Mouse (Mus musculus) kidney, postnatal 14 days (tissue): Measurements from ENCODE around the gene Rbm14.
A peak's percentile ranks its signal among the peaks of the same experiment; 100 is the strongest.

ENCODE experiments used
- DNase-seq: peaks from one replicate; pipeline ENCODE4 v3.0.0; 2022; ENCODE audit warnings: mixed read lengths

Gene Rbm14

DNA sequence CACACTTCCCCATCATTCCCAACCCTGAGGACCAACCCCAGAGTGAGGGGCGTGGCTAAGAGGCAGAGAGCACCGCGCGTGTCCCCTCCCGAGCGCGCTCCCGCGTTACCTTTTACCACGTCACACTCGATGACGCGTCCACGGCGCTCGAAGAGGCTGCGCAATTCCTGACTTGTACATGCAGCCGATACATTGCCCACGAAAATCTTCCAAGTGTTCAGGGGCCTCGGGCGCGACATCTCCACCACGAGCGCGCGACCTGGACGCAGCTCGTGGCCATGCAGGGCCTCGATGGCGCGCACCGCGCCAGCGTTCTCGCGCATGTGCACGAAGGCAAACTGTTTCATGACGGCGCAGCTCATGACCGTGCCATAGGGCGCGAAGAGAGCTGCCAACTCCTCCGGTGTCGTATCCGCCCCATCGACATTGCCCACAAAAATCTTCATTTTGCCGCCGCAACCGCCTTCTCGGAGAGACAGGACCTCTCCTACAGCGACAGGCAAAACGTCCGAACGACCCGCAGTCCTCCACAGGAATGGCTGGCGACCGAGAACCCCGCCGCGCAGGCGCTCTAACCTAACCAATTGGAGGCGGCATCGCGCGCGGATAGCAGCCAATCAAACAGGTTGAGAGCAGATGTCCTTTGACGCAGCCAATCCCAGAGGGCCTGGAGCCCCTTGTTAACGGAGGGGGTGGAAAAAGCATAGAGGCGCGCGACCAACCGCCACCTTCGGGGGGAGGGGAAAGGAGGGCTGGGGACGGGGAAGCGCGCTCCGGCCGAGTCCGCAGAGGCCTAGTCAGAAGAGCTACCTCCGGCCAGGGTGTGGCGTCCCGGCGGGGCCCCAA is at the start of gene Rbm14, which contains the start of gene Gm21992:
Gene Rbm14 (minus strand): TSS at position 572 of the 846 bp plus-strand sequence.
Gene Gm21992 (minus strand): TSS at position 550 of the 846 bp plus-strand sequence.
- peak; percentile 99 for DNase-seq

DNA sequence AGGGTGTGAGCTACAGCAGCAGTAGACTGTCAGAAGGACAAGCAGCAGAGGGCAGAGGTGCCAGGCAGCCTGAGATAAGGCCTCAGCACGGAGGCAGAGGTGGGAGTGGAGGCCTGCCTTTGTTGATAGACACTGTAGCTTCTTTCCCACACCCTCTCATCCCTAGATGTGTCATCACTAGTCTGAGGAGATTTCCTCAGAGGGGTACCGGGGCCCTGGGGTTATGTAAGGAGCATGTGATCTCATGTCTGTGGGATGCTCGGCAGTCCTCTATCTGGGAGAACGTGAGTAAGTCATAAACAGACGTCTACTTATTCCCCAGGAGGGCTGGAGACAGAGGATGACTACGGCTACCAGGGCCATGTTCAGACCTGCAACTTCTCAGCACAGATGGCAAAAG is 47.6 kb upstream of the Rbm14 start:
- DNase-seq, result no peak

DNA sequence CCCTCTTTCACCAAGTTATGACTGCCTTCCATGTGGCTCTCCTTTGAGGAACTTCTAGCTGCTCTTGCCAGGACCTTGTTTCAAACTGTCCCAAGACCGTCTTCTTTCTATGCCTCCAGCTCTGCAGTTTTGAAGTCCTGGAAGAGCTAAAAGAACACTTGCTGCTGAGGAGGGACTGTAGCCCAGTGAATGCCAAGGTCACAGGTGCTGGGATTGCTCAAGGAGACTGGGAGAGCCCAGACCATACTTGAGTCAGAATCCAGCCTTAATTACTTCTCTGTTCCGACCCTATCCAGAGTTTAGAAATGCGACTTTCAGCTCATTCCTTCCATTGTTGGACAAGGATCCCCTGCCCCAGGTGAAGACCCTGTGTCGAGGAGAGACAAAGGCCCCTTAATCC is 44.5 kb upstream of the Rbm14 start:
- DNase-seq, result no peak

DNA sequence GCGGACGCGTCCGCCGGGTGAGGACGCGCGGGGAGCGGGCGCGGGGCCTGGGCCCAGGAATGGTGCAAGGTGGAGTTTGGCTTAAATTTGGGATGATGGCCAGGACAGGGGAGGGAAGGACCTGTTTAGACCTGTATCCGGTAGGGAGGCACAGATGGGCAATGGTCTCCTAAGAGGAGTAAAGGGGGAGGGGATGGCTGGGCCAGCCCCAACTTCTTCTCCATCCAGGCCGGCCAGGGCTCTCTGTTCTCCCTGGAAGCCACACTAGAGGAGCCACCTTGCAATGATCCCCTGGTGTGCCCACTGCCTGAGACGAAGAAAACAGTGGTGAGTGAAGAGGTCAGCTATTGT is 44.0 kb upstream of the Rbm14 start:
- DNase-seq, result no peak

DNA sequence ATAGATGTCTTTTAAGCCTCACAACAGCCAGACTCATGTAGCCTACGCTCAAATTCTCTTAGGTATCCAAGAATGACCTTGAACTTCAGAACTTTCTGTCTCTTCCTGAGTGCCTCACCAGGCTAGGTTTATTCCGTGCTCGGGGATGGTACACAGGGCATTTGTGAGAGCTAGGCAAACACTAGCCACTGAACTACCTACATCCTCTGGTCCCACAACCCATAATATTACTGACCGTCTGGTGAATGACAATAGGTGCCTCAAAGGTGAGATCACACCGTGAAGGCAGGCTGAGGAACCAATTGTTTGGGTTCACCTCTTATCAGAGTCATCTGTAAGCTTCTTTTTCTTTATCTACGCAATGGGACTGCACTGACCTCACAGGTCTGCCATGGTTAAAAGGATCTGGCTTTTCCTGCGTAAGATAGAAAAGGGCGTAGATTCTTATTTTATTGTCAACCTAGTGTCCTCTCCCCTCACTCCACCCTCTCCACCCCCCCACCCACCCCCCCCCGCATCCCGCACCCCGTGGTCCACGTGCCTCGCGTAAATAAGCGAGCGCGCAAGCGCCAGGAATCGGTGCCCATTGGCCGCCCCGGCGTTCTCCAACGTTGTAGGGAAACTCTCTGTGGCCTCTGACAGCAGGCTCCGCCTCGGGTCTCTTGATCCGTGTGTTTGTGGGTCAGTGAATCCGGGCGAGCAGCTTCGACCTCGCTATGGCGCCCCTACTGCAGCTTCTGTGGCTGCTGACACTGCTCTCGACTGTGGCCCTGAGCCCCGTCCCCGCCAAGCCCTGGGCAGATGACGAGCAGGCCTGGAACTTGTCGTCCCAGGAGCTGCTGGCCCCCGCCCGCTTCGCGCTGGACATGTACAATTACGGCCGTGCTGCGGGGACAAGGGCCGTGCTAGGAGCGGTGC is 43.4 kb upstream of the Rbm14 start, which contains the start of gene Ctsf:
Gene Ctsf (plus strand): TSS at position 579 of the 918 bp plus-strand sequence.
- peak; percentile 94 for DNase-seq

DNA sequence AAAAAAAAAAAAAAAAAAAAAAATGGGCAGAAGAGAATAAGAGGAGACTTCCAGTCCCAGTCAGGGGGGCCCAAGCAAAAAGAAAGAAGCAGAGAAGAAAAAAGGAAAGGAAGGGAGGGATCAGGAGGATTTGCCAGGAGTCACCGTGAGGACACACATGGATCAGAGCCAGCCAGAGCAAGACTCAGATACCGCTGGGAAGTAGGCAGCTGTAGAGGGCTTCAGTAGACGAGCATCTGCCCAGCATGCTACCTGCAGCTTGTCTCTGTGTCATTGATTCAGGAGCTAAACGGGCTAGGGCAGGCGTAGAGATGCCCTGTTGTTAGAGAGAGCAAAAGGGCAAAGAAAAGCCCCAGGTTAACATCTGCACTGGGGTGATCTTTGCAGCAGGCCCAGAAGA is 38.8 kb upstream of the Rbm14 start:
- no peak for DNase-seq

DNA sequence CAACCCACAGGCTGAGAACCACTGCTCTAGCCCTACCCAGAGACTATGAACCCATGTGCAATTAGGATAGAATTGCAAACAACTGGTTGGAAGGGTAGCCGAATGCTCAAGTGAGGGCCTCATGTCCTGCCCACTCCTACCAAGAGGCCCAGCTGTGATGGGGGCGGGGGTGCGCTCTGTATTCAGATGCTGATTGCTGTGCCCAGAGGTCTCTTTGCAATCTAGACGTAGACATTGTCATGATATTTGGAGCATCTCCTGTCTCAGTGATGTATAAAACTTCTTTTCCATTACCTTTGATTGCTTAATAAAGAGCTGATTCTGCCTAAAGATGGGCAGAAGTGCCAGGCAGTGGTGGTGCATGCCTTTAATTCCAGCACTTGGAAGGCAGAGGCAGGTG is 38.4 kb upstream of the Rbm14 start:
- DNase-seq, result no peak

DNA sequence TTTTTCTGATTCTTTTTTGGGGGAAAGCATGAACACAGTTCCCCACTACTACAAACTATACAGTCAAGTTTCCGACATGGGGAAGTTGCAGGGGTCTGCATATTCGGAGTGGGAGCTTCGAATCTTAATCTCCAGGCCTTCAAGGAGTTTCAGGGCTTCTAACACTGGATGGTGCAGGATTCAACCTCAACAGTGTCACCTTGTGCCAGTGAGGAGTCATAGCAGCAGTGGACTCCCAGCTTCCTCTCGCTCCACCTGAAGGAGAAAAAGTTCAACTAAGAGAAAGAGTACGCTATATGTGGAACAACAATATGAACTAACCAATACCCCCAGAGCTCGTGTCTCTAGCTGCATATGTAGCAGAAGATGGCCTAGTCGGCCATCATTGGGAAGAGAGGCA is 36.1 kb upstream of the Rbm14 start:
- DNase-seq, result peak; percentile 62

DNA sequence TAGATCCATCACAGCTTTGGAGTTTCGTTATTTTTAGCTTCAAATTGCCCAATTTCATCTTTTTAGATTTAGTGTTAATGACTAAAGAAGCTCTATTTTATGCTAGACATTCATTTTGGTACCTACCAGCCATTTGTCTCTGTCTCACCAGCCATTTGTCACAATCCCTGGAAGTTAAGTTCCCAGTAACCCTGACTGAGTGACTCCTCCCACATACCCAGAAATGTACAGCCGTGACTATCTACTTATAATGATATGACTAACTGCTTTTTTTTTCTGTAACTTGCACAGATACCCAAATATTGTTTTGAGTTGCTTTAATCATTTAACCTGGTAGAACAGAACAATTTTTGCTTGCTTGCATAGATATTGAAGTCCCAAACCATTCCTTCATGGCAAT is 34.4 kb upstream of the Rbm14 start:
- no peak for DNase-seq

DNA sequence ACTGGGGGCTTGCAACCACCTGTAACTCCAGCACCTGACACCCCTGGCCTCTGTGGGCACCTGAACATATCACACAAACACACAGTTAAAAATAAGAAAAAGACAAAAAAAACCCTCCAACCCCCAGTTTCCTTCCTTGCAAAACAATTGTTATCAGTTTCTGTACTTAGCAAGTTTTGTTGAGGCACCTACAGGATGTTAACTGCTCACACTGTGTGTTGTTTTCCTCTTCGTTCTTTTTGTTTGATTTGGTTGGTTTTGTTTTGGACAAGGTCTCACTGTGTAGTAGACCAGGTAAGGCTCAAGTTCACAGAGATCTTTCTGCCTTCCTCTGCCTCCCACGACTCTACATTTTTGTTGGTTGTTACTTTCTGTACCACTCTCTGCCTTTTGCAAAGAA is 31.2 kb upstream of the Rbm14 start:
- DNase-seq, result no peak

DNA sequence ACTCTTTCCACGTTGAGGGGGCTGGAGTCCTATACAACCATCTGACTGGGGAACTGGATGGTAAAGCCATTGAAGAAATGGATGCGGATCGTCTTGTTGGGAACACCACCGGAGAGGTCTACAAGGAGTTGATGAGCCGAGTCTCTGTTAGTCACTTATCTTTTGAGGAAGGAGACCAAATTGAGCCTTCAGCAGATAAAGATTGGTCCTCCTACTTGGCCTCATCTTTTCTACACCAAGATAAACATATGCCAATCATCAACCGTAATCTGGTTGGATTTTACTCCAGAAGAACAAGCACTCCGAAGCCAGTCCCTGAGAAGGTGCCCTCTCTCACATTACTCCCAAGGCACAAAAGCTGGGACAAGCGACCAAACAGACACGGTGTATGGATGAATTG is 29.4 kb upstream of the Rbm14 start:
- no peak for DNase-seq

DNA sequence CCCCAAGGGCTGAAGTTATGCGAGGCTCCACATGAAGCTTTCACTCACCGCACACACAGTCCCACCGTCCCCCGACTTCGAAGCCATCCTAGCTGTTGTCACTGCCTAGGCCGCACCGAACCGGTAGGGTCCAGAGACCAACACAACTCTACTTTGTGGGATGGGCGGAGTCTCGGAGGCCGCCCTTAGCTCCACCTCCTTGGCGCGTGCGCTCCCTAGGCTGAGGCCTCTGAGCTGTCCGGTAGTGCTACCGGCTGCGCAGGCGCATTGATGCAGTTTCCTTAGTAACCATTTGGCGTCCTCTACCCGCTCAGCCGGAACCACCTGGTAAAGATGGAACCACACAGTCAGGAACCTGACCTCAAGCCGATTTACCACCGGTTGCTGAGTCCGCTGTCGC is 27.7 kb upstream of the Rbm14 start, which contains the start of the genes Ccs and Ccdc87:
Gene Ccs (minus strand): TSS at position 184 of the 400 bp plus-strand sequence.
Gene Ccdc87 (plus strand): TSS at position 218 of the 400 bp plus-strand sequence.
- peak; percentile 99 for DNase-seq

DNA sequence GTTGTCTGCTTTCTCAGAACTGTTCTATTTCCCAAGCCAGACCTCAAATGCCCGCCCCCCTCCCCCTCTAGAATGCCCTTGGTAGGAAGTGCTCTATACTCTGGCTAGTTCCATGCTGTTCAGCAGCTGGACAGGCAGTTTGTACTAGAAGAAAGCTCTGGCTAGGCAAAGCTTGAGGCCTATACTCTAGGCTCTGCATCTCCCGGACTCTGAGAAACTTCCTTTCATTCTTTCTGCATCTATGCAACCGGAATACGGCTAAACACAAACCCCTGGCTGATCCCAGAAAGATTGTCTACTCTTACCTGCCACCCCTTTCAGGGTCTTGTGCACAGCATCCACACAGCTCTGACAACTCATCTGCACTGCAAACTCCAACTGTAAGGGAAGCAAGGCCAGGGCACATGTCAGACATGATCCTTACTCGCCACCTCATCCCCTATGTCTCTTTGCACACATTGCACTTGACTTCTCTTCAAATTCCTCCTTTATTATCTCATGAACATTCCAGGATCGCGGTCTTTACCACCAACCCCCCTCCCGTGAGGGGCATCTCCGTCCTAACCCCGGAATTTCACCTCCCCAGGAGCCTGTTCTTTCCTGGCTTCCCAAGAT is 27.2 kb upstream of the Rbm14 start:
- no peak for DNase-seq

DNA sequence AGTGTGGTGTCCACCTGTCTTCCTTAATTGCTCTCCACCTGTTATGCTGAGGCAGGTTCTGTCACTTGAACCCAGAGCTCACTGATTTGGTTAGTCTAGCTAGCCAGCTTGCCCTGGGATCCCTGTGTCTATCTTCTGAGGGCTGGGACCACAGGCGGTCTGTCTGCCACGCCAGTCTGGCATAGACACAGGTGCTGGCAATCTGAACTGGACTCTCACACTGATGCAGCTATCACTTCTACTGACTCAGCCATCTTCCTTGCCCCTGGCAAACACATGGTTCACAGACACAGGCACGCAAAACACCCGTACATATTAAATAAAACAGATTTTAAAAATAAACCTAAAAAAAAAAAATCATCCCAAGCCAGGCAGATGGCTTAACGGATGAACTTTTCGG is 25.6 kb upstream of the Rbm14 start:
- DNase-seq, result no peak

DNA sequence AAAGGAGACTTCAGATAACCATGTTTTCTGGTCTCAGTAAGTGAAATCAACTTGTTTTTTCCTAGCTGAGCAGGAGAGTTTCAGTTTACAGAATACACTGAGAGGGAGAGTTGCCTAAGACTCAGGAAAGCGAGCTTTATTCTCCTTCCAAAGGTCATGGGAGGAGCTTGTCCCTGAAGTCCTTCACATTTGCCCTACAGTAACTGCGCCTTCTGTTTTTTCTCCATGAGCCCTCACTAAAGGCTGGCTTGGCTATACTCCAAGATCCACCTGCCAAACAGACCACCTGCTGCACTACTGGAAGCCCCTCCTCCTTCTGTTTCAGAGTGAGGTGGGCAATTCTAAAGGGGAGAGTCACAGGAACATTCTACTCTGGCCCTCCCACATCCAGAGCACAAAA is 24.7 kb upstream of the Rbm14 start:
- peak; percentile 55 for DNase-seq

DNA sequence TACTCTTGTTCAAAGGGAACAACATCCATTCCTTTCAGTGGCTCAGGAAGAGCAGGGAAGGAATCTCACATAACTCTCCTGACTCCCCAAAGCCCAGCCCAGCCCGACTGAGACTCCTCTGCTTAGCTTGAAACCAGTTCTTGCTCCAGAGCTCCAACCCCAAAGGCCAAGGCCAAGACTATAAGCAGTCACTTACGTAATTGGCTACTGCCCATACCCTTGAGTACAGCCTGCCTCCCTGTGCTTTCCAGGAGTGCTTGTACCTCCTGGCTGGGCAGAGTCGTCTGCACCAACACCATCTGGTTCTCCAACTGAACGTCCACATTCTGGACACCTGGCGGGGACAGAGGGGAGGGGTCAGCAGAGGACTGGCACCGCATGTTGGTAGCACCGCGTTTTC is 22.5 kb upstream of the Rbm14 start:
- no peak for DNase-seq

DNA sequence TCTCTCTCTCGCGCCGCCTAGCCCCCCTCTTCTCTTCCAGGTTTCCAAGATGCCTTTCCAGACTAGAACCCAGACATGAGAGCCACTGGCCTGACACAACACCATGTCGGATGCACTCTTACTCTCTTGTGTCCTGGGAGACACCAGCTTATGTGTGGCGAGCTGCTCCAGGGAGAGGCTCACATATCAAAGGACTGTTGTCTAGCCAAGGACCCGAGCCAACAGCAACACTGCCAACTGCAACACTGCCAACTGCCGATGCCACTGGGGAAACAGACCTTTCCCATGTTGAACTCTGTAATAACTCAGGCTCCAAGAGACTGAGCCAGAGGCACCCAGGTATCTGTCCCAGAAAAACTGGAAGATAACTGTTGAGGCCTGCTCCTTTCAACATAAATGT is 17.7 kb upstream of the Rbm14 start:
- peak; percentile 38 for DNase-seq

DNA sequence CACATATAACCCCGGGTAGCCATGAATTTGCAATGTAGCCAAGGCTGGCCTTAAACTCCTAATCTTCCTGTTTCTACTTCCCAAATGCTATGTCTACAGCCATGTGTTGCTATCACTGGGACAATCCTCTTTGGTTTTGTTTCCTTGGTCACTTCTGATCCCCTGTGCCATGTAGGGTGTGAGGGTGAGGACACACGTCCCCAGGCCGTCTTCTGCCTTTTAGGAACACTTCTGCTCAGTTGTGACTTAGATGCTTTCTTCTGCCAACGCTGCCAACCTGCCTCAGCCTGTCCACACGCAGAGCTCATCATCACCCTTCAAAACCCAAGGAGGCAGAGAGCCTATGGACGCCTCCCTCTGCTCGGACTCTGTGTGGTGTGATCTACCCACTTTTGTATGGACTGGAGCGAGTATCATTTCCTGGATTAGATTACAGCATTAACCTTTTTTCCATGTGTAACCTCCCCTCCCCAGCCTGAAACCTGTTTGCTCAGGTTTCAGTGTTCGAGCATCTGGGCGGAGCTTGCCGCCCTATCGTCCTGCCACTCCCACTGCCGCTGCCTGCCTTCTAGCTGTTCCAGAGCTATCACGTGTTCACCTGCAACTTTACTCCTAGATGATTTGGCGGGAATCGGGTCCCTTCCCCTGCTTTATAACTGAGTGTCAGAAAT is 17.1 kb upstream of the Rbm14 start:
- peak; percentile 65 for DNase-seq

DNA sequence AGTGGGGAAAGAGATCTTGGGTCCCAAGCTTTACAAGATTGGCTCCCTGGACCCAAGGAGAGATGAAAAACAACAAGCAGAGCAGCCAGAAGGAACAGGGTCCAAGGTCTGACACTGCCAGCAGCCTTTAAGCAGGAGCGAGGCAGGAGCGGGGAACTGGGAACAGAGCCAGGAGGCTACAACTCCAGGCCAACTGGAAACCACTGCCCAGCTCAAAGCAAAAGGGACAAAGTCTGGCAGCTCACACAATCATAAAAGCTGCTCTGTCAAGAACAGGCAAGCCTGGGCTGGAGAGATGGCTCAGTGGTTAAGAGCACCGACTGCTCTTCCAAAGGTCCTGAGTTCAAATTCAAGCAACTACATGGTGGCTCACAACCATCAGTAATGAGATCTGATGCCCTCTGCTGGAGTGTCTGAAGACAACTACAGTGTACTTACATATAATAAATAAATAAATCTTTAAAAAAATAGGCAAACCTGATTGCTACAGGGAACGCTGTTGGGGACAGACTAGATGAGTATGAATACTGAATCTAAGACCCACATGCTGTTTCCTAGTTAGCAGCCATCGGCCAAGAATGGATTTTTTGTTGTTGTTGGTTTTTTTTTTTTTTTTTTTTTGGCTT is 9.4 kb upstream of the Rbm14 start:
- DNase-seq, result peak; percentile 94

DNA sequence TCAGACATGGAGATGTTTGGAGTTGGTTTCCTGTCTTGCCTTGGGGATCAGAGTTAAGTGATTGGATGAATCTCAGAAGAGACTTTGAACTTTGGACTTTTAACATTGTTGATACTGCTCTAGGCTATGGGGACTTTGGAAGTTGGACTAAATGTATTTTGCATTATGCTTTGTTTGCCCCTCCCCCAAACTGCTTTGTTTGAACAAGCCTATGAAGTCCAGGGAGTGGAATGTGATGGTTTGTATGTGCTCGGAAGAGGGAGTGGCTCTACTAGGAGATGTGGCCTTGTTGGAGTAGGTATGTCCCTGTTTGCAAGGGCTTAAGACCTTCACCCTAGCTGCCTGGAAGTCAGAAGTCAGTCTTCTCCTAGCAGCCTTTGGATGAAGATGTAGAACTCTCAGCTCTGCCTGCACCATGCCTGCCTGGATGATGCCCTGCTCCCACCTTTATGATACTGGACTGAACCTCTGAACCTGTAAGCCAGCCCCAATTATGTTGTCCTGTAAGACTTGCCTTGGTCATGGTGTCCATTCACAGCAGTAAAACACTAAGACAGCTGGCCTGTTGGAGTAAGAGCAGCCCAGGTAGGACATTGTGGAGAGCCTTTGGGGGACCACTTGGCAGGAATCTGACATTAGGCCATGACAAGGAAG is 5.9 kb upstream of the Rbm14 start:
- no peak for DNase-seq

DNA sequence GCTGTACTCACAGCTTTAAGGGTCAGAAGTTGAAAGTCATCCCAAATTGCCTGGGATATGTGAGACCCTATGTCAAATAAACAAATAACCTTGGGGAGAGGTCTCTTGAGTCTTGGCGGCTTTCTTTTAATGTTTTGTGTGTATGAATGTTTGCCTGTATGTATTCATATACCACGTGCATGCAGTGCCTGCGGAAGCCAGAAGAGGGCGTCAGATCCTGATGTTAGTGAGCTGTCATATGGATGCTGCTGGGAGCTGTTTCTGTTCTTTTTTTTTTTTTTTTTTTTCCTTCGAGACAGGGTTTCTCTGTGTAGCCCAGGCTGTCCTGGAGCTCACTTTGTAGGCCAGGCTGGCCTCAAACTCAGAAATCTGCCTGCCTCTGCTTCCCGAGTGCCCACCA is 1.6 kb upstream of the Rbm14 start:
- DNase-seq, result peak; percentile 31
